Mouse (Mus musculus) liver, embryonic 14.5 days (tissue): ENCODE data around the gene Cgnl1. TPM values are rescaled to one million over a fixed set of nuclear protein-coding genes. Genes with fewer than 3 reads are reported as not detected.

Source experiments
- ATAC-seq: fragments of 200-750 bp; cut with Nextera tagmentation; 2 replicates; pipeline ENCODE4 v1.8.0; 2017; ENCODE audit warnings: moderate number of reproducible peaks, mild to moderate bottlenecking, moderate library complexity; ENCODE audit not compliant: insufficient read depth
- DNase-seq, 3 experiments: peaks; one replicate each; pipeline ENCODE4 v3.0.0-alpha.2; 2012 to 2013; ENCODE audit warnings: low read depth in 3 of 3, low spot score in 3 of 3
- H3K27ac ChIP-seq: fragments of 300-500 bp; sonication (generic); 2 replicates; pipeline ENCODE4 v1.5.1; 2014; ENCODE audit warnings: moderate library complexity, mild to moderate bottlenecking, control low read depth, inconsistent platforms
- H3K27me3 ChIP-seq: fragments of 300-500 bp; sonication (generic); 2 replicates; pipeline ENCODE4 v1.6.1; 2014; ENCODE audit warnings: mild to moderate bottlenecking, low read length, moderate library complexity; ENCODE audit not compliant: control insufficient read depth, insufficient read depth
- H3K36me3 ChIP-seq: fragments of 300-500 bp; sonication (generic); replicated peaks from 2 replicates; pipeline ENCODE4 v1.6.1; 2014; ENCODE audit warnings: low read depth; ENCODE audit not compliant: control insufficient read depth, insufficient read depth
- H3K4me1 ChIP-seq, 2 experiments: fragments of 200-500 bp in 1 of 2; fragments of 300-500 bp in 1 of 2; sonication (generic) in 1 of 2; replicated peaks; 2 replicates each; pipeline ENCODE4 v1.6.1; 2012 to 2014; ENCODE audit warnings: antibody characterized with exemption in 1 of 2, inconsistent platforms in 1 of 2, low read length in 1 of 2; ENCODE audit not compliant: control insufficient read depth in 2 of 2, insufficient read depth in 2 of 2
- H3K4me2 ChIP-seq: fragments of 300-500 bp; sonication (generic); 2 replicates; pipeline ENCODE4 v1.6.1; 2014; ENCODE audit warnings: low read depth, mild to moderate bottlenecking, control low read depth, moderate library complexity
- H3K4me3 ChIP-seq, 2 experiments: fragments of 200-500 bp in 1 of 2; fragments of 300-500 bp in 1 of 2; sonication (generic) in 1 of 2; 2 replicates each; pipeline ENCODE4 v1.5.1; 2012 to 2014; ENCODE audit warnings: low read depth in 2 of 2, low read length in 2 of 2, mild to moderate bottlenecking in 2 of 2, control low read depth in 1 of 2, inconsistent platforms in 1 of 2, moderate library complexity in 1 of 2; ENCODE audit not compliant: insufficient read depth in 1 of 2
- H3K9ac ChIP-seq: fragments of 300-500 bp; sonication (generic); replicated peaks from 2 replicates; pipeline ENCODE4 v1.6.1; 2014; ENCODE audit warnings: mild to moderate bottlenecking, control low read depth, moderate library complexity
- H3K9me3 ChIP-seq: fragments of 300-500 bp; sonication (generic); 2 replicates; pipeline ENCODE4 v1.6.1; 2016; ENCODE audit warnings: low read length, mixed read lengths; ENCODE audit not compliant: control insufficient read depth
- CTCF ChIP-seq: IDR thresholded peaks from 2 replicates; pipeline ENCODE4 v1.5.1; 2016; ENCODE audit warnings: antibody characterized with exemption, low read depth, control low read depth
- EP300 ChIP-seq: IDR thresholded peaks from 2 replicates; pipeline ENCODE4 v1.6.1; 2016; ENCODE audit warnings: antibody characterized with exemption, low read depth
- WGBS: fragments of 180-500 bp; shearing (Covaris S2); extraction: QIAGEN DNeasy Blood & Tissue Kit; methylation state at CpG from one replicate; pipeline ENCODE4 v1.1.7; 2014; ENCODE audit not compliant: insufficient replicate concordance; 5-methylcytosine and 5-hydroxymethylcytosine counted together
- polyA plus RNA-seq, 2 experiments: library from polyadenylated mRNA; depleted of rRNA in 1 of 2; stranded (reverse) in 1 of 2; unstranded in 1 of 2; fragments of >200 nt; fragmentation: Nextera tagmentation in 1 of 2; extraction: Ambion mirVana in 1 of 2; gene quantifications; 2 replicates each; pipeline versions ENCODE4 v1.2.1 to v1.2.3; 2012 to 2014

Cgnl1 gene
- polyA plus RNA-seq, 2 experiments, result 1.2 to 1.8 TPM

GRCm38 (mm10) chr9:71764551-71764950 lies 6.9 kb downstream of the Cgnl1 start:
- H3K4me2 ChIP-seq, result no peak overlapping the region
- H3K36me3 ChIP-seq, result no peaks in the 10 kb centered on the region
- peaks cover 3% of the 10 kb centered on the region for H3K27me3 ChIP-seq
- H3K9ac ChIP-seq, result no peak overlapping the region
- H3K4me1 ChIP-seq, result peaks cover 0 to 5% of the 10 kb centered on the region in 2 experiments; a peak in 1 of 4 replicates
- H3K27ac ChIP-seq, result no peak overlapping the region
- H3K4me3 ChIP-seq, result no peak overlapping the region
- WGBS, result 50% methylated on average over 11 of the region's 11 CpGs
- ATAC-seq, result no peak
- no peaks in the 10 kb centered on the region; the same call in 1 of the 2 replicates for H3K9me3 ChIP-seq
- no peak for DNase-seq
- TF ChIP-seq EP300 (no peak), CTCF (no peak)

- no peak for DNase-seq
Observed at GRCm38 (mm10) chr9:71763273-71763672, 8.1 kb downstream of the Cgnl1 start.

GRCm38 (mm10) chr9:71761663-71762062 lies 9.7 kb downstream of the Cgnl1 start:
- Histone ChIP-seq H3K4me2 (no peak overlapping the region), H3K4me3 (no peak overlapping the region), H3K9me3 (no peaks in the 10 kb centered on the region; the same call in 1 of the 2 replicates), H3K36me3 (no peaks in the 10 kb centered on the region), H3K27ac (no peak overlapping the region), H3K4me1 (peaks cover 0 to 3% of the 10 kb centered on the region in 2 experiments; a peak in 1 of 4 replicates), H3K9ac (no peak overlapping the region), H3K27me3 (no peaks in the 10 kb centered on the region)
- 73% methylated on average over 4 of the region's 4 CpGs for WGBS
- ATAC-seq, result no peak
- no peak for TF ChIP-seq EP300
- TF ChIP-seq CTCF, result peak; percentile 56
- DNase-seq, result no peak

More at GRCm38 (mm10) chr9:71763273-71763672, 8.1 kb downstream of the Cgnl1 start:
- peaks cover 0 to 3% of the 10 kb centered on the region in 2 experiments; a peak in 1 of 4 replicates for H3K4me1 ChIP-seq
- no peak overlapping the region for H3K4me3 ChIP-seq
- no peaks in the 10 kb centered on the region for H3K36me3 ChIP-seq
- H3K27ac ChIP-seq, result no peak overlapping the region
- no peak overlapping the region for H3K9ac ChIP-seq
- H3K4me2 ChIP-seq, result no peak overlapping the region
- no peaks in the 10 kb centered on the region; the same call in 1 of the 2 replicates for H3K9me3 ChIP-seq
- TF ChIP-seq EP300 (no peak), CTCF (no peak)
- 36% methylated on average over 1 of the region's 1 CpGs for WGBS
- no peak for ATAC-seq
- H3K27me3 ChIP-seq, result no peaks in the 10 kb centered on the region

GRCm38 (mm10) chr9:71760518-71761141 lies 10.8 kb downstream of the Cgnl1 start:
- Histone ChIP-seq H3K4me1 (peaks cover 0 to 3% of the 10 kb centered on the region in 2 experiments; a peak in 1 of 4 replicates), H3K9me3 (no peaks in the 10 kb centered on the region; the same call in 1 of the 2 replicates), H3K4me3 (no peak overlapping the region), H3K27me3 (no peaks in the 10 kb centered on the region), H3K27ac (no peak overlapping the region), H3K36me3 (no peaks in the 10 kb centered on the region), H3K4me2 (no peak overlapping the region), H3K9ac (no peak overlapping the region)
- 51% methylated on average over 14 of the region's 14 CpGs for WGBS
- no peak for DNase-seq
- ATAC-seq, result no peak
- TF ChIP-seq EP300, result no peak
- TF ChIP-seq CTCF, result no peak

GRCm38 (mm10) chr9:71759893-71760292 lies 11.5 kb downstream of the Cgnl1 start:
- Histone ChIP-seq H3K36me3 (no peaks in the 10 kb centered on the region), H3K27ac (no peak overlapping the region), H3K4me2 (no peak overlapping the region), H3K27me3 (no peaks in the 10 kb centered on the region), H3K4me1 (peaks cover 0 to 3% of the 10 kb centered on the region in 2 experiments; a peak in 1 of 4 replicates), H3K9ac (no peak overlapping the region), H3K4me3 (no peak overlapping the region), H3K9me3 (no peaks in the 10 kb centered on the region; the same call in 1 of the 2 replicates)
- DNase-seq (no peak), ATAC-seq (no peak)
- TF ChIP-seq EP300, result no peak
- TF ChIP-seq CTCF, result no peak
- 56% methylated on average over 5 of the region's 5 CpGs for WGBS
